Mouse (Mus musculus) right cerebral cortex, postnatal 10 days (tissue): ENCODE measurements around the gene Nfatc2.

Source experiments
- DNase-seq, 2 experiments: peaks; one replicate each; pipeline ENCODE4 v3.0.0; 2021; ENCODE audit warnings: low spot score in 2 of 2

Nfatc2 gene

DNA sequence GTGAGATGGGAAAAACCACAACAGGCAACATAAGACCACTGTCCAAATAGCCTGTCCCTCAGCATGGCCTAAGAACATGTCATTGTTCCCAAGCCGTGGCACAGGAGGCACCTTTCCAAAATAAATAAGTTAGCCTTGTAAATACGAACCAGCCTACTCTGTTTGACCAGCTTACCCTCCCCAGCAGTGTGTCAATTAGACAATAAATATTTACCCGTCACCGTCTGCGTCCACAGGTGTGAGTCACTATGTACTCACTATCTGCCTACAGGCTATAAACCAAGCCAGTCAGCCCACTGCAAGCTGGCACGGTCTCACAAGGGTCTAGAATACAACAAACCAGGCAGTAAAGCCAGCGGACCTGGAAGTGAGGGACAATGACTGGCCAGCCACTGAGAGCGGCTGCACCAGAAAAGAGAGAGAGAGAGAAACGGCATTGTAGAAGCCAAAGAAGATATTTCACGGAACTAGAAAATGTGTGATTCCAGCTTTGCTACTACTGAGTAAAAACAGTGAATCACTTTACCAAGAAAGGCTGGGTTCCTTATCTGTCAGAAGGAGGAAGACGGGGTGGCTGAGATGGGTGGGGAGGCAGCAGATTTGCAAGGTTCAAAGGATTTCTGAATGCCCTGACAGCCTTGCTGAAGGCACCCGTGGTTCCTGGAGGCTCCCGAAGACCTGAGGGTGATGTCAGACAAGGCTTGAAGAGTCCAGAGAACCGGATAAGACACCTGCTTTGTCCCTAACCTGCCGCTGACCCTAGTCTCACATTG, 69.2 kb downstream of the Nfatc2 start:
- DNase-seq: no peak

DNA sequence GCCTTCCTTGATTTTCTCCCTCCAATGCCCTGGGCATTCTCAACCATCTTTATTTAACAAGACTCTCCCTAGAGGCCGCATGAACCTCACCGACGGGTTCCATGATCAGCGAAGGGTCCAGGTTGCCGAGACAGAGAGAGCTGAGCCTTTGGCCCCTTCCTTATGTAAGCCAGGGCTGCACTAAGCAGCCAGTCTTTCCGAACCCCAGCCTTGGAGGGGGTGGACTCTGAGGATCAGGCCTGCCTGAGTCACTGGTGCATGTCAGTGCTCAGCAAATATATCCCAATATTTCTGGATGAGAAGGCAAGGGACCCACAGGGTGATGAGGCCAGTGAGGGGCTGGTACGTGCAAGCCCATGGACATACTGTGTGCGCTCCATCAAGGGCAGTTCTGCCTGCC, 72.9 kb downstream of the Nfatc2 start:
- DNase-seq: no peak

DNA sequence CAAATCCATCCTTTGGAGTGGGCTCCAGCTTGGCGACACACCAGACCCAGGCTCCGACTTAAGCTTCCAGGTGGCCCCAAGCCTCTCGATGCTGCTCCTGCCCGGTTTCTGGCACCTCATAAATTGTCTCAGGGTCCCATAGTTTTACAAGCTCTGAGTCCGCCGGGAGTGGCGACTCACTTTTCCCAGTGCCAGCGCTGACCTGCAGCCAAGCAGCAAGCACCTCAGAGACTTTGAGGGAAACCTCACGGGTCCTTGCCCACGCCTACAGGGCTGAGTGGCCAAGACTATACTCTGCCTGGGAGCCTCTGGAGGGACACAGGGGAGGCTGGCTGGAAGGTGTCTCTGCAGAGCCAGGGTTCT, 74.0 kb downstream of the Nfatc2 start:
- DNase-seq: no peak

GRCm38 (mm10) chr2:168526547-168527429, 74.7 kb downstream of the Nfatc2 start:
- no peak for DNase-seq

DNA sequence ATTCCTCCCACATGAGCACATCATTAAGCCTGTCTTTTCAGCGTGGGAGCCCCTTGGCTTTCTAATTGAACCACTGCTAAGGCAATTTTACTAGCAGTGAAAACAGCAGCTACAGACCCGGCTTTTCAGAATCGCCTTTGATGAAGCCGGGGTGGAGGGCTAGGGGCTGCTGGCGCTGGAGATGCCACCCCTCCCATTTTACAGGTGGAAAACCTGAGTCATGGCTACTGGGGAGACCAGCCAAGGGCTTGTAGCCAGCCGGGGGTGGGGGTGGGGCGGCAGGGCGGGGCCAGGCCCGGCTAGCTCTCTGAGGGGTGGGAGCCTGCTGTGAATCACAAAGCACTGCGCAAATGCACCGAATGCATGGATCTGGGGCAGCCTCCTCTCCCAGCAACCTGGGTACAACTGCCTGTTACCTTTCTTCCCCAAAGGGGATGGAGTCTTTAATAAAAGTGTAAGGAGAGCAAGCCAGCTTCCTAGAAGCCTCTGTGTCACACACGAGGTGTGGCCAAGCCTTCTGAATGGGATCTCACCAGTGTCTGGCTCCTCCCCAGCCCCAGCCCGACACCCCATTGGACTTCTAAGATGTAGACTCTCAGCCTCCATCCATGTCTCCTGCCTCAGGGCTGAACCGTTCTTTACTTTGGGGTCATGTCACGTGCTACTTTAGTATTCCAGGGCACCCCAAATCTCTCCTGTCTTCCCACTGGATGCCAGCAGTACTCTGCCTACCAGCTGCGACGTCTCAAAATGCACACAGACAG, 75.9 kb downstream of the Nfatc2 start:
- no peak for DNase-seq

- DNase-seq: peak; percentile 92 to 93
Observed at GRCm38 (mm10) chr2:168524905-168525381, 76.5 kb downstream of the Nfatc2 start.

- no peak for DNase-seq
Observed at GRCm38 (mm10) chr2:168522247-168522646, 79.2 kb downstream of the Nfatc2 start.

GRCm38 (mm10) chr2:168520771-168521170, 80.7 kb downstream of the Nfatc2 start:
- DNase-seq: no peak

DNA sequence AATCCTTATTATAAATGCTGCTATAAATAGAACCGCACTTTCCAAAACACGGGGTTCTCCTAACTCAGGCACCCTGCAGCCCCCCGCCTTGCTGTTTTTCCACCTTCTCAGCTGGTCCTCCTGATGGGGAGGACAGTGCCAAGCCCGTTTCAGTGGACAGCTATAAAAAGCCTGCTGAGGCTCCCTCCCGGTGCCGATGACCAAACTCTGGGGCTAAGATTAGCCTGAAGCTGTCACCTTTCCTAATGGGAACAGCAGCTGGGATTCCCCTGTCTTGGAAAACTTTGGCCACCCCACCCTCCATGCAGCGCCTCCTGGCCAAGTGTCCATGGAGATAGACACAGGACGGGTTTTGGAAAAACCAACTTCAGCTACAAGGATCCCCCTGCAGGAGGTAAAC, 81.9 kb downstream of the Nfatc2 start:
- no peak for DNase-seq

GRCm38 (mm10) chr2:168518256-168518659, 83.2 kb downstream of the Nfatc2 start:
- DNase-seq: peak; percentile 39 to 46

DNA sequence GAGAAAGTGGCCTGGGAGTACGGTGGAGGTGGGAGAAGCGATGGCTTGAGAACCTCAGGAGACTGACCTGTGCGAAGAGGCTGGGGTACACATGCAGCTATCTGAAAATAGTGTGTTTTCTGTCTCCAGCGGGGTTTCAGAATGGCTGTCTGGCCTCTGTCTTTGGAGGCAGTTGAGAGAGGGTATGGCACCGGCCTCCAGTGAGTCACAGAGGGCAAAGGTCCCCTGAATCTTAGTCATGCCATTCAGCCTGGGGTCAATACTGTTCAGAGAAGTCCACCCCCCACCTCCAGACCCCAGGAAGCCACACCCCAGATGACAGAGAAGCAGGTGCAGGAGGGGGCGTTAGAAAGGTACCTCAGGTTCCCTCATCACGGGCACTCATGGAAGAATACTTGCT, 83.7 kb downstream of the Nfatc2 start:
- no peak for DNase-seq

DNA sequence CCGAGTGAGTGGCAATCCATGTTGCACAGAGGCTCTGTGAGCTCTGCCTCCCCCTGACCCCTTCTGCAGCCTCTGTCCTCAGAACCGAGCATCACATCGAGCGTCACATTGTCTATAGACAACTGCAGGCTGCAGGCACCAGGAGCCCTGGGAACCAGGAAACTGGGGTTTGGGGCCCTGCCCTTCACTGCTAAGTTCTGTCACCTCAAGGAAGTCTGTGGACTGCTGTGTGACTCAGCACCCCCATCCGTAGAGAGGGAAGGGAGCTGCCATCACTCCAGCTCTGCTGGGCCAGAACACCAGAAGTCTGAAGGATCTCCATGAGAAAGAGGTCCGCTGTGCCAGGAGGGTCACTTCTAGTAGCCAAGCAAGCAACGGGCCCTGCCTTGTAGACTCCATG, 84.7 kb downstream of the Nfatc2 start:
- DNase-seq: no peak

DNA sequence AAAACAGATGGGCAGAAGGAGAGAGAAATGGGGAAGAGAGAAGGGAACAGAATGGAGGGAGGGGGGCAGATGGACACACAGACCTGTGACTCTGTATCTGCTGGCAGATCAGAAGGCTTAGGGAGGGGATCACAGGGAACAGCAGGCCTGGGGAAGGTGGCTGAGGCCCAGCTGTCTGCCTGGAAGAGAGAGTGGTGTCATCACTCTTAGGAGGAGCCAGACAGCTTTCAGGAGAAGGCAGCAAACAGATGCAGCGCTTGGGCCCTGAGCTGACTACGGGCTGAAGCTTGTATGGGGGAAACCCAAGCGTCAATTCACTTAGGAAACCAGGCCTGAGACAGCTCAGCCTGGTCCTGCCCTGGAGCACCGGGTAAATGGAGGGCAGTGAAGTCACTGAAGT, 86.0 kb downstream of the Nfatc2 start:
- DNase-seq: no peak

DNA sequence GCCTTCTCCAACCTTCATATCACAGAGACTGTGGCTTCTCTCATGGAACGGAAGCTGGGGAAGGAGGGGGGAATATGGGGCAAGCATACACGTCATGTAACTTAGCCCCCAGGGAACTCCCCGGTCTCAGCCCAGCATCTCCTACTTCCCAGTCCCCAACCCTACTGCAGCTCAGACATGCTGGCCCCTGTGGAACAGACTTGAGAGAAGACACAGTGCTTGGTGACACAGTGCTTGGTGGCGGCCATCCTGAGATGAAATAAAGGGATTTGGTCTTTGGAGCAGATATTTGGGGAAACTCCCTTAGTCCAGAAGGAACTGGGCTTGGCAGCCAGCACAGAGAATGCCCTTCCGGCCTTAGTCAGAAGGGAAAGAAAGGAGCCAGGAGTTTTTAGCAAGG, 87.3 kb downstream of the Nfatc2 start:
- DNase-seq: no peak

- DNase-seq: no peak
Observed at GRCm38 (mm10) chr2:168511529-168511928, 89.9 kb downstream of the Nfatc2 start.

DNA sequence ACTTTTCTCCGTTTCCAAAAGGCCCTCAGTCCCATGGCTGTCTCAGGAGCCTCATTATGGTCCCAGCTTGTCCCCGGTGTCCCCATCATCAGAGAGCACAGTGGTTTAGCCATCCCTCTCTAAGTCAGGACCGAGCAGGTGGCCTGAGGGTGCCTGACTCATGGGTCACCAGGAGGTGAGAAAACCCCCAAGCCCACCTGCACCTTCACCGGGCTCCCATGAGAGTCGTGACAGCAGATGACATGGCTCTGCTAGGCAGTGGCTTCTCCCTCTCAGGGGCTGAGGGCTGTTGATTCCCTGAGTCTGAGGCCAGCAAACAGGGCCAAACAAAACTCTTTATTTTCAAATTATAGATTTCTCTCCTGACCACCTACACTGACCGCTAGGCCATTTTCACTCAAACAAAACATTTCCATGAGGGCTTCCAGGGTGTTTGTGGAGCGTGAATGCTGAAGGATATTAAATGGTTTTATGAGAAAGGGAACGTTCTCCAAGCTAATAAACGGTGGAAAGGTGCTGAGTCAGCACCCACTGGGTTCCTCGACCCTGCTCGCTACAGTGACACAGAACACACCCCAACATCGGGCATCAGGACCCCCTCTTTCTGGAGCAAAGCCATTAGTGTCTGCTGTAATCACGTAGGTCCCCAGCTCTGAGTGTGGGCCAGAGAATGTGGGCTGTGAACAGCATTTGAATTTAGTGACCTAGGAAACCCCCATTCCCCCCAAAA, 92.8 kb downstream of the Nfatc2 start:
- DNase-seq: no peak

DNA sequence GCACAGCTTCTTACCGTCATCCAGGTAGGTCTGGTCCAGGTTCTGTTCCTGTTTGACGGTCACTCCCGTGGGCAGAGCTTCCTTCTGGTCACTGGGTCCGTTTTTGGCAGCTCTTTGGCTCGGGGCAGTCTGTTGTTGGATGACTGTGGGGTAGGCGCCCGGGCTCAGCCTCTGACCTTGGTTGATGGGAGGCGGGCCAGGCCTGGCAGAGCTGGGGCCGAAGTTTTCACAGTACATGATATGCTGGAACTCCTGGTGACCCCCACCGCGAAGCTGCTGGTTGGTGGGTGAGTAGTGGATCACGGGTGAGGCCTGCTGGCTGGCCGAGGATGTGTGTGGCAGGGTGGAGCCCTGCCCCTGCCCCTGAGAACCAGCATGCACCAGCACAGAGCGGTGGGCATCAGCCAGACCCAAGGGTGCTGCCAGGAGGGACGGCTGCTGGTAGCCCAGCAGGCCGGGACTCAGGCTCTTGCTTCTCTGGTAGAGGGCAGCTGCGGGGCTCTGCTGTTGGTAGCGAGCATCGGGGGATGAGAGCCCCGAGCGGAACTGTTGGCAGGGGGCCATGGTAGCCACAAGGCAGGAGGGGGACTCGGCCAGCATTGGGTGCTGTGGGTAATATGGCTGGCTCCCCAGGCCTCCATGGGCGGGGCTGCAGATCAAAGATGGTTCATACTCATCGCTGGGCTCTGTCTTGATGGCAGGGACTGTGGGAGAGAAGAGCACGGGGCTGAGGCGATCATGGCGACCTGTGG, 96.8 kb downstream of the Nfatc2 start:
- DNase-seq: no peak

DNA sequence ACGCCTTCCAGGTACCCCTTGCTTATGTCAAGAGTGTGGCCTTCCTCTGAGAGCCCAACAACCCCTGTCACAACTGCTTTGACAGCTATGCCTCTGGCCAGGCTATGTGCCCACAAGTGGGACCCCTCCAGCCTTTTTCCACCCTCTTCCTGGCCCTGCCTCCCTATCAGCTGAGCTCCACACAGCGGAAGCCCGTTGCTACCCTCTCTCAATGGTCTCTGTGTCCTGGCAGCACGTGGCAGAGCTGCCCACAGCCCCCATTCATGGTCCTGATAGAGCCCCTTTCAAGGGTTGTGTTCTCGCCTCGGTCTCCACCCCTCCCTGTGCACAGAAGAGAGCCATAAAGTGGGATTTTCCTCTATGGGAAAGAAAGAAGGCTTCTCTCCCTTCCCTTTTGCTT, 97.7 kb downstream of the Nfatc2 start:
- peak; percentile 40 to 52 for DNase-seq

- no peak for DNase-seq
Observed at GRCm38 (mm10) chr2:168500750-168501149, 100.7 kb downstream of the Nfatc2 start.

DNA sequence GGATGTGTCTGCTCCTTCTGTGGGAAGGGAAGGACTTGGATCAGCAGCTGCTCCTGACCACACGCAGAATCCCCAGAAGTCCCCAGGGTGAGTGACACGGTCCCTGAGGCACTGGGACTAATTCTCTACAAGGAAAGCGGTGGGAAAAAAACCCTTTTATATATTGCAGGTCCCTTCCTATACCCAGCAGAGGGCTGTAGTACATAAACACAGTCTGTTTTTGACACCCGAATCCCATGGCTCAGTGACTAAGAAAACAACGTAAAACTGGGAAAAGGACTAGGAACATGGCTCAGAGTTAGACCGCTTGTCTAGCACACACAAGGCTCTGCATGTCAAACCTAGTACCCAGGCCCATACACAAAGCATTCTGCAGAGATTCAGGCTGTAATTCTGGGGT, 101.2 kb downstream of the Nfatc2 start:
- DNase-seq: no peak

DNA sequence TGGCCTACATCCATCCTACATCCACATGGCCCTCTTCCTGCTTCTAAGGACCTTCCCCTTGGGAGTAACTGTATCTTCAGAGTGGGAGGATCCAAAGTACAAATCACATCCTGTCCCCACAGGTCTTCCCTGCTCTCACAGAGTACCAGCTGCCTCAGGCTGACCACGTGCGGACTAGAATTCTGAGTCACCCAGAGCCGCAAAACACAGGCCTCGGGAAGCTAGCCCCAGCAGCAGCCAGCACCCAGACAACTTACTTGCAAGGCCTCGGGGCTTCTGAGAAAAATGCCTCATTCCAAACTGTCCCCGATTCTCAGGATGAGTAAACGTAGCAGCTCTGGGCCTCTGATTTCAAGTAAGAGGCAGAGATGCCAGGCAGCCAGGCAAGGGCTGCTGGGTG, 109.7 kb downstream of the Nfatc2 start:
- no peak for DNase-seq
